Mouse (Mus musculus) monocyte, adult 2 months (primary cell): ENCODE measurements around the gene Olfr606.
"Not testable (repeated sequence)": the region's sequence is repeated elsewhere in the genome, so short reads cannot be mapped to it uniquely, and the experiment has no call there.

Experiments used
- DNase-seq, 2 experiments: peaks; one replicate each; pipeline ENCODE4 v3.0.0; 2022; ENCODE audit warnings: low spot score in 2 of 2, low read depth in 1 of 2

Gene Olfr606

DNA sequence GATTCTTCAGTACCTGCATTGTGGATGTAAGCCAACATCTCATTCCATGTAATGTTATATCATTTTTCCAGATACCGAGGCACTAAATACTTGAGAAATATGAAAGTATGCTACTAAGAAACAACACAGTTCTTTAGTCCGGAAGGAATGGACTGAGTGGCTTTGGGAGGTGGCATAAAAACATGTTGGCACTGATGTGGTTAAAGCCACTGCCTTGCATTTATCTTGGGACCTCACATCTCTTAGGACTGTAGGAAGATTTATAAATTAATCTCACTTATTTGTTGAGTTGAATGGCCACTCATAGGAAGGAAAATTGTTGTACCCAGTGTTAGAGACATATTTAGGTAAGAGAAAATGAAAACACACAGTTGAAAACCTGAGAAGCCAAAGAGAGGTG is at the start of gene Olfr606:
Olfr606 (plus strand) TSS at position 301 of the 400 bp plus-strand sequence.
- DNase-seq: no peak

DNA sequence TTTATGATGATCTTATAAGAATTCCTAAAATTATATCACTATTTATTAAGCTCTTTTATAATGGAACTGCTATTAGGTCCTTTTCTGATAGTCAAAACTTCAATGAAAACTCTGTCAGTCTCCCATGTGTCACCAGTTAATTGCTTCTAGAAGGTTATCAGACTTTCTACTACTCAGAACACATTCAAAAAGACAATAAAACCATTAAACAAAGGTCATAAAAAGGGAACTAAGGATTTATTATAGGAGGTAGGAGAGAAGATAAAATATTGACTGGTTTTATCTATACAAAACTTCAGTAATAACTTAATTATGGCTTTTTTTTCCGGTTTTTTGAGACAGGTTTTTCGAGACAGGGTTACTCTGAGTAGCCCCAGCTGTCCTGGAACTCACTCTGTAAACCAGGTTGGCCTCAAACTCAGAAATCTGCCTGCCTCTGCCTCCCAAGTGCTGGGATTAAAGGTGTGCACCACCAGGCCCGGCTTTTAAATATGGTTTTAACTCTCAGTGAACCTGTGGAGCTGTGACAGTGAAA is 42.3 kb upstream of the Olfr606 start:
- DNase-seq: not testable (repeated sequence)

DNA sequence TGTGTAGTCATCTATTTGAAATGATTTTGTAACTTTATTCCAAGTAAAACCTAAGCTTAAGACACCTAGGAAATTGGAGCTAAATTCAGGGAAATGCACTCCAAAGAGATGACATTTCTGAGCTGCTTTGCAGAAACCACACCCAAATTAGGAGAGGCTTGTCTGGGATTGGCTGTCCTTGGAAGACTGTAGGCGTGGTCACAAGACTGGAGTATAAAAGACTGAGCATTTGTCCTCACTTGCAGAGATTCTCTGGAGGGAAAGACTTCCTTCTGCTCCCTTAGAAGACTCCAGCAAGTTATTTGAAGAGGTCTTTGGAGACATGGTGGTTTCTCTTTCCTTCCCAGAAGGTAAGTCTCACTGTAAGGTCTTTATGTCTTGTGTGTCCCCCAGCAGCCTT is 34.1 kb upstream of the Olfr606 start, which contains the start of gene Usp17lc:
Usp17lc (plus strand) TSS at position 301 of the 400 bp plus-strand sequence.
- not testable (repeated sequence) for DNase-seq

DNA sequence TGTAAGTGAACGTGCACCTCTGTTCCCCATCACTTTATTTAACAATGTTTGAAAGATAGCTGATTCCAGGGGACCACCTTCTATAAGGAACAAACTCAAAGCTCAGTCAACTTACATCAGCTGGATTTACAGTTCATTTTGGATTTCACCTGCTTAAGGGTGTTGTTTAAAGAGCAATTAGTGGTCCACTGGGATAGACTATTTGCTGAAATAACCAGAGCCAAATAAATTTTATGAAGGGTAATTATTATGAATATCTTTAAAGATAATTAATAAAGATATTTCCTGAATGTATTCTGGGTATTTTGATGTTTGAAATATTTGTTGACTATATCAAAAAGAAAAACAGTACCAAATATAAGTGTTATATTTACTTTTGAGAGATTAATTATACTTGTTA is 3.5 kb upstream of the Olfr606 start, which contains the start of gene Olfr605:
Olfr605 (minus strand) TSS at position 101 of the 400 bp plus-strand sequence.
- DNase-seq: no peak

DNA sequence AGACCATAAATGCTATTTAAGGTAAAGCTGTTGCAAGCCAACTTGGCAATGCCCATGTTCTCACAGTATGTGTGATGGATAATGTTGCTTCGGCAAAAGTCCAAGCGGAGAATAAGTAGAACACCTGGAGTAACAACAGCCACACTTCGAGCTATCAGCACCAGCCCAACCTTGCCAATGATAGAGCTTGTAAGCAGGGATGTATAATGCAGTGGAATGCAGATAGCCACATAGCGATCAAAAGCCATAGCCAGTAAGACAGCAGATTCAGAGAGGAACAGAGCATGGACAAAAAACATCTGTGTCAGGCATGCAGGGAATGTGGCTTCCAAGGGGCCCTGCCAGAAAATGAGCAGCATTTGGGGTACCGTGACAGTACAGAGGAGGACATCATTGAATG is 11.7 kb downstream of the Olfr606 start:
- DNase-seq: no peak

DNA sequence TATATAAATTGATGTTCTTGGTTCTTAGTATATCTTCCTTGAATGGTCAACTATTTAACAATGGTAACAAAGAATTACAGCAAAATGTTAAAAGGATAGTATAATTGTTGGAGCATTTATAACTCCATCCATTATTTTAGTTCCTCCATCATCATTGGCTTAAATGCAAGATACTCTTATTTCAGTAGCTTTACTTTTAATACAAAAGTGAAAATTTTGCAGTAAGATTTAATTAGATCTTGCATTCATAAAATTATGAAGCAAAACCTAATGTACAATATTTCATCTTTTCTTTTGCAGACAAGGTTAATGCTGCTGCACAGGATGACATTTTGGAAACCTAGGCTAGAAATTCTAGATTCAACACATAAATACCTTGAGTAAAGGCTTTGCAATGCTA is 20.7 kb downstream of the Olfr606 start, which contains the start of gene Olfr608:
Olfr608 (plus strand) TSS at position 301 of the 400 bp plus-strand sequence.
- no peak for DNase-seq

DNA sequence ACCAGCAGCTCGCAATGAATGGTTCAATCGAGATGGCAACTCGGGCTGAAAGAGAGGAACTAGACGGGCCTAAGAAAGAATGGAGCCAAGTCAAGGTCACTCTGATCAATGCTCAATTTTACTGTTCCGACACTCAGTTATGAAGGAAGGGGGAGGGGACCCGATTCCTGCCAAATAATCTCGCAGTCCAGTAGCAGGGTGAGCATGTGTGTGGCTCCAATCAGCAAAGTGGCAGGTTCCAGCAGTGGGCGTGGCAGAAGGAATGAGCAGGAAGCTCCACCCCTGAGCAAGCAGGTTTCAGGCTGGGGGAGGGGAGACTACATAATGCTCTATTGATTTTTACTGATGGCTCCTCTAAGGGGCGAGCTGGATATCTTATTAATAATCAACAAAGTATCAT is 28.3 kb downstream of the Olfr606 start:
- DNase-seq: not testable (repeated sequence)

DNA sequence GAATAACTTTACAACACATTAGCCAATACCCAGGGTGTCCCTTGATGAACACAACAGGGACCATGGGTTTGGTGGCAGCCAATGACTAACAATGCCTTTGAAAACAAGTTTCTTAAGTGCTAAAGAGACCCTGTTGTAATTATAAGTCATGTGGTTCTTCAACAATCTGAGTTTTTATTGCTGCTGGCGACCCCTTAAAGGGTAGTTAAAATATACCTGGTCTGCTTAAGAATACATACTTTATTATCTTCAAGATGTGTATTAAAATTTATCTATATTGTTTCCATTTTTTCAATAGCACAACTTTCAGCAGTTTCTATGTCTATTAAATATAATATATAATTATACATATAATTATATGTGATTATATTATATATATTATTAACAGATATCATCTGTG is 49.1 kb downstream of the Olfr606 start, which contains the start of gene Olfr609:
Olfr609 (minus strand) TSS at position 101 of the 400 bp plus-strand sequence.
- DNase-seq: no peak
